Mouse (Mus musculus) gastrocnemius, postnatal 10 days (tissue): ENCODE data around the gene Armcx1. TPM values are rescaled to one million over a fixed set of nuclear protein-coding genes. Genes with fewer than 3 reads are reported as not detected.
"Not testable (repeated sequence)": the region's sequence is repeated elsewhere in the genome, so short reads cannot be mapped to it uniquely, and the experiment has no call there.

Experiments used
- DNase-seq: peaks from one replicate; pipeline ENCODE4 v3.0.0; 2021; ENCODE audit warnings: mixed read lengths
- long read RNA-seq, 2 experiments: library from polyadenylated mRNA; stranded (forward); transcript quantifications; one replicate each; pipeline ENCODE4 v2.0.0; 2021
- total RNA-seq, 2 experiments: library from RNA; stranded (reverse); gene quantifications; 2 replicates each; pipeline ENCODE4 v1.2.3; 2021

Gene Armcx1
- 10 to 100 TPM in 1 of 2 experiments, 1 to 10 TPM in 1; 9.4 to 12.7 TPM for total RNA-seq
- long read RNA-seq, experiment 1, transcript Armcx1-204 (4 exons, 2,085 nt) = major isoform, 6 of 17 reads
- long read RNA-seq, experiment 1, partial matches to known transcripts = 2 of 17 reads
- long read RNA-seq, experiment 1, other reads (novel, unspliced or antisense) = 5 of 17 reads
- long read RNA-seq, experiment 2, partial matches to known transcripts = 3 of 10 reads
- long read RNA-seq, experiment 2, other reads (novel, unspliced or antisense) = 0 of 10 reads

- DNase-seq = peak; percentile 21
Observed at GRCm38 (mm10) chrX:134717752-134718308, at the start of gene Armcx1. TSS of gene Armcx1 (plus strand) at chrX:134717963.

GRCm38 (mm10) chrX:134675022-134675421 lies 42.7 kb upstream of the Armcx1 start:
- no peak for DNase-seq

GRCm38 (mm10) chrX:134675959-134676358 lies 41.8 kb upstream of the Armcx1 start:
- DNase-seq = no peak

- DNase-seq = no peak
Observed at GRCm38 (mm10) chrX:134684936-134685335, 32.8 kb upstream of the Armcx1 start.

GRCm38 (mm10) chrX:134686267-134686666 lies 31.5 kb upstream of the Armcx1 start, which contains the start of gene Armcx4:
TSS of gene Armcx4 (plus strand) at chrX:134686519.
- DNase-seq = peak; percentile 57

- DNase-seq = peak; percentile 36
Observed at GRCm38 (mm10) chrX:134686739-134687171, 31.0 kb upstream of the Armcx1 start.

GRCm38 (mm10) chrX:134689676-134690075 lies 28.1 kb upstream of the Armcx1 start:
- no peak for DNase-seq

- DNase-seq = no peak
Observed at GRCm38 (mm10) chrX:134690871-134691539, 26.8 kb upstream of the Armcx1 start.

GRCm38 (mm10) chrX:134691540-134691935 lies 26.2 kb upstream of the Armcx1 start:
- no peak for DNase-seq

GRCm38 (mm10) chrX:134716863-134717262 lies 900 bp upstream of the Armcx1 start:
- DNase-seq = no peak

GRCm38 (mm10) chrX:134718524-134718923 lies 761 bp downstream of the Armcx1 start:
- peak; percentile 65 for DNase-seq

GRCm38 (mm10) chrX:134723762-134724161 lies 6.0 kb downstream of the Armcx1 start:
- not testable (repeated sequence) for DNase-seq

- DNase-seq = no peak
Observed at GRCm38 (mm10) chrX:134729778-134730177, 12.0 kb downstream of the Armcx1 start.

- no peak for DNase-seq
Observed at GRCm38 (mm10) chrX:134737796-134738195, 20.0 kb downstream of the Armcx1 start.

- no peak for DNase-seq
Observed at GRCm38 (mm10) chrX:134739160-134739559, 21.4 kb downstream of the Armcx1 start.

- DNase-seq = no peak
Observed at GRCm38 (mm10) chrX:134741862-134742261, 24.1 kb downstream of the Armcx1 start.

GRCm38 (mm10) chrX:134746459-134746858 lies 28.7 kb downstream of the Armcx1 start:
- peak; percentile 28 for DNase-seq

GRCm38 (mm10) chrX:134750764-134751592 lies 33.2 kb downstream of the Armcx1 start, which contains the start of gene Armcx6:
TSS of gene Armcx6 (minus strand) at chrX:134751417.
- DNase-seq = peak; percentile 58

GRCm38 (mm10) chrX:134751910-134752309 lies 34.1 kb downstream of the Armcx1 start:
- DNase-seq = no peak

GRCm38 (mm10) chrX:134752584-134752983 lies 34.8 kb downstream of the Armcx1 start:
- DNase-seq = no peak

GRCm38 (mm10) chrX:134756434-134757292 lies 38.9 kb downstream of the Armcx1 start, which contains the start of gene Armcx3:
TSS of gene Armcx3 (plus strand) at chrX:134756595.
- peak; percentile 49 for DNase-seq
